Mouse (Mus musculus): ENCODE data around the gene Coq10a. TPM values are rescaled to one million over a fixed set of nuclear protein-coding genes. Genes with fewer than 3 reads are reported as not detected.

Coq10a gene
- polyA plus RNA-seq, 1 experiment, result 61.2 TPM

DNA sequence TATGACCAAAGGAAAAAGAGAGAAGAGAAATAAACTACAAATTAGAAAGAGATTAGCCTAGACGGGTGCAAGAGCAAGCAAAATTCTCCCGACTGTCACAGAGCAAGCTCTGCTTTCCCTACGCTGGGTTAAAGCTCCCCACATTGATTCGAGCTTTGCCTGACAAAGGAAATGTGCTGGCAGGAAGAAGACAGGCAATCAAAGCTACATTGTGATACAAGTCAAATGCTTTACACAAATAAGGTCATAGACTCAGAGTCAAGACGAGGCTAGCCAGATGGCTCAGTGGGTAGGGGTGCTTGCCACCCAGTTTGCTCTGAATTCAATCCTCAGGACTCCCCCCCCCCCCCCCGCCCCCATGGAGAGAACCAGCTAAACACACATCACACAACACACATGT, 1.2 kb upstream of the Coq10a start:
- H3K36me3 ChIP-seq (ENCODE audit: control insufficient read depth, insufficient read depth), result peaks cover 5% of the 10 kb centered on the region
- H3K27me3 ChIP-seq (ENCODE audit: control insufficient read depth, insufficient read depth, insufficient read length), result no peaks in the 10 kb centered on the region
- H3ac ChIP-seq (ENCODE audit: control insufficient read depth, insufficient read length), result no peak overlapping the region
- no peak overlapping the region for H3K4me2 ChIP-seq (ENCODE audit: low read depth)
- H3K79me2 ChIP-seq (ENCODE audit: control insufficient read depth, insufficient read depth), result no peaks in the 10 kb centered on the region
- TF ChIP-seq MYOD1 (IDR thresholded peaks at IDR 0.05; ENCODE audit: control insufficient read depth in 1 of 3, insufficient read length in 2 of 3, low read depth in 2 of 3) (no peak), CEBPB (IDR thresholded peaks at IDR 0.05; ENCODE audit: insufficient read depth, poor library complexity, severe bottlenecking) (no peak), SRF (IDR thresholded peaks at IDR 0.05; ENCODE audit: control insufficient read depth, insufficient read length, low read depth) (no peak), POLR2AphosphoS2 (IDR thresholded peaks at IDR 0.05; ENCODE audit: insufficient read length, low read depth) (no peak), POLR2A (IDR thresholded peaks at IDR 0.05; ENCODE audit: insufficient read length, low read depth) (no peak), MYOG (IDR thresholded peaks at IDR 0.05; ENCODE audit: control insufficient read depth in 1 of 3, insufficient read depth in 1 of 3, insufficient read length in 2 of 3, low read depth in 2 of 3) (no peak), E2F4 (IDR thresholded peaks at IDR 0.05; ENCODE audit: insufficient read depth) (no peak), MAX (IDR thresholded peaks at IDR 0.05; ENCODE audit: low read depth) (no peak)
- no peak overlapping the region for H3K4me3 ChIP-seq

DNA sequence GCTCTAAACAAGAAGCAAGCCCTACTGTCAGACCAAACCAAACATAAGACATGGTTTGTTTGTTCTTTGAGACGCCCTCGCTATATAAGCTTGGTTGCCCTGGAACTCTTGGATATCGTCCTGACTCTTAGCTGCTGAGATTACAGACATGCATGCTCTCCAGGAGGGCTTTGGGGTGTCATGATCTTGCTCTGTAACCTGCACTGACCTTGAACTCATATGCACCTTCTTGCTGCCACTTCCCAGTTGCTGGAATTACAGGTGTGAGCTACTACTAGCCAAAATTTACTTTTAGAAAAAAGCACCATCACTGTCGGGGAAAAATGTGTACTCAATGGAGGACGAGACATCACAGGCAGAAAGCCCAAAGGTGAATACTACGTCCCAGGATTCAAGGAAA, 802 bp upstream of the Coq10a start:
- Histone ChIP-seq H3K79me2 (ENCODE audit: control insufficient read depth, insufficient read depth) (no peaks in the 10 kb centered on the region), H3K4me3 (peak overlapping the region; percentile 58), H3K4me2 (ENCODE audit: low read depth) (peak overlapping the region; percentile 82), H3ac (ENCODE audit: control insufficient read depth, insufficient read length) (peak overlapping the region; percentile 69), H3K27me3 (ENCODE audit: control insufficient read depth, insufficient read depth, insufficient read length) (no peaks in the 10 kb centered on the region), H3K36me3 (ENCODE audit: control insufficient read depth, insufficient read depth) (peaks cover 9% of the 10 kb centered on the region)
- no peak for TF ChIP-seq USF1 (IDR thresholded peaks at IDR 0.05; ENCODE audit: low read depth)
- no peak for TF ChIP-seq REST (IDR thresholded peaks at IDR 0.05; ENCODE audit: insufficient read depth, insufficient read length)
- TF ChIP-seq MYOG (IDR thresholded peaks at IDR 0.05; ENCODE audit: control insufficient read depth in 1 of 3, insufficient read depth in 1 of 3, insufficient read length in 2 of 3, low read depth in 2 of 3), result no peak
- no peak for TF ChIP-seq MAX (IDR thresholded peaks at IDR 0.05; ENCODE audit: low read depth)
- no peak for TF ChIP-seq POLR2AphosphoS2 (IDR thresholded peaks at IDR 0.05; ENCODE audit: insufficient read length, low read depth)
- TF ChIP-seq SRF (IDR thresholded peaks at IDR 0.05; ENCODE audit: control insufficient read depth, insufficient read length, low read depth), result no peak
- no peak for TF ChIP-seq TCF3 (IDR thresholded peaks at IDR 0.05; ENCODE audit: insufficient read length, low read depth)
- TF ChIP-seq MYOD1 (IDR thresholded peaks at IDR 0.05; ENCODE audit: control insufficient read depth in 1 of 3, insufficient read length in 2 of 3, low read depth in 2 of 3), result no peak
- no peak for TF ChIP-seq CEBPB (IDR thresholded peaks at IDR 0.05; ENCODE audit: insufficient read depth, poor library complexity, severe bottlenecking)
- no peak for TF ChIP-seq POLR2A (IDR thresholded peaks at IDR 0.05; ENCODE audit: insufficient read length, low read depth)
- TF ChIP-seq E2F4 (IDR thresholded peaks at IDR 0.05; ENCODE audit: insufficient read depth), result no peak
- no peak for TF ChIP-seq TCF12 (IDR thresholded peaks at IDR 0.05; ENCODE audit: insufficient read depth, poor library complexity, severe bottlenecking)

DNA sequence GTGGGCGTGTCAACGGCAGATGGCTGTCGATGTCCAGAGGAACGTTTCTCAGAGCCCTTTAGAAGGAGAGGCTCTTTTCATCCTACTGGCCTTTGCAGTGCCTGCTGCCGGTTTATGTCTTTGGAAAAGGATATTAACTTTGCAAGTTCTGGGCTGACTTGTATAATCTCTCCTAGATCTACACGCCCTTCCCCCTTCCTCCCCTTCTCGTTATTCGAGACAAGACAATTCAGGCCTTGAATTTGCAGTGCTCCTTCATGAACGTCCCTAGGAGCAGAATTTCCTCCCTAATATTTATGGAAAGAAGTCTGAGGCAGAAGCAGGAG, 384 bp upstream of the Coq10a start:
- peak overlapping the region; percentile 69 for H3ac ChIP-seq (ENCODE audit: control insufficient read depth, insufficient read length)
- H3K27me3 ChIP-seq (ENCODE audit: control insufficient read depth, insufficient read depth, insufficient read length), result no peaks in the 10 kb centered on the region
- peak overlapping the region; percentile 58 for H3K4me3 ChIP-seq
- H3K36me3 ChIP-seq (ENCODE audit: control insufficient read depth, insufficient read depth), result peaks cover 12% of the 10 kb centered on the region
- no peaks in the 10 kb centered on the region for H3K79me2 ChIP-seq (ENCODE audit: control insufficient read depth, insufficient read depth)
- H3K4me2 ChIP-seq (ENCODE audit: low read depth), result peak overlapping the region; percentile 82
- TF ChIP-seq POLR2A (IDR thresholded peaks at IDR 0.05; ENCODE audit: insufficient read length, low read depth) (no peak), TCF12 (IDR thresholded peaks at IDR 0.05; ENCODE audit: insufficient read depth, poor library complexity, severe bottlenecking) (no peak), MYOD1 (IDR thresholded peaks at IDR 0.05; ENCODE audit: control insufficient read depth in 1 of 3, insufficient read length in 2 of 3, low read depth in 2 of 3) (peak in 1 of 3 experiments; percentile 46)

DNA sequence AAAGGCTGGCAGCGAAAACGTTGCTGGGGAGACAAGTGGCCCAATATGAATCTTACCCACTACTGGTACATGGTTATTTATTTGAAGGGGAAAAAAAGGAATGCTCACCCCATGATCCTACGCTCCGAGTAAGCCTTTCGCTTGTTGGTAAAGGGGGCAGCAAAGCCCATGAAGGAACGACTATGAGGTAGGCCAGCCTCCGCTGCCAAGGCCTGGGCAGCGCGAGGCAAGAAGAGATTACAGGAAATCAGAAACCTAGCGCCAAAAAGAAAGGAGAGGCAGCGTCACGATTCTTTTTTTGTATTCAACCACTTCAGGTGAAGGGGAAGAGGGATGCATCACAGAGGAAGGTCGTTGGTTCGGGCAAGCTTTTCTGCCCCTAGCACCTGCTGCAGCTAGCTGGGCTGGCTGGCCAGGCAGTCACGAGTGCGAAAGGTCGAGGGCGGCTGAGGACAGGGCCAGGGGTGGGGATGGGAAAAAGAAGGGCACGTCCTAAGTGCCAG, 847 bp downstream of the Coq10a start:
- no peak for TF ChIP-seq USF1 (IDR thresholded peaks at IDR 0.05; ENCODE audit: low read depth)
- no peak for TF ChIP-seq SRF (IDR thresholded peaks at IDR 0.05; ENCODE audit: control insufficient read depth, insufficient read length, low read depth)
- no peak for TF ChIP-seq TCF3 (IDR thresholded peaks at IDR 0.05; ENCODE audit: insufficient read length, low read depth)
- no peak for TF ChIP-seq POLR2A (IDR thresholded peaks at IDR 0.05; ENCODE audit: insufficient read length, low read depth)
- peak in 2 of 3 experiments; percentile 18 to 61 for TF ChIP-seq MYOG (IDR thresholded peaks at IDR 0.05; ENCODE audit: control insufficient read depth in 1 of 3, insufficient read depth in 1 of 3, insufficient read length in 2 of 3, low read depth in 2 of 3)
- TF ChIP-seq POLR2AphosphoS2 (IDR thresholded peaks at IDR 0.05; ENCODE audit: insufficient read length, low read depth), result no peak
- peak in 2 of 3 experiments; percentile 31 to 72 for TF ChIP-seq MYOD1 (IDR thresholded peaks at IDR 0.05; ENCODE audit: control insufficient read depth in 1 of 3, insufficient read length in 2 of 3, low read depth in 2 of 3)
- no peak for TF ChIP-seq TCF12 (IDR thresholded peaks at IDR 0.05; ENCODE audit: insufficient read depth, poor library complexity, severe bottlenecking)
- no peak for TF ChIP-seq CEBPB (IDR thresholded peaks at IDR 0.05; ENCODE audit: insufficient read depth, poor library complexity, severe bottlenecking)
- no peak for TF ChIP-seq E2F4 (IDR thresholded peaks at IDR 0.05; ENCODE audit: insufficient read depth)
- TF ChIP-seq REST (IDR thresholded peaks at IDR 0.05; ENCODE audit: insufficient read depth, insufficient read length), result no peak
- no peaks in the 10 kb centered on the region for H3K27me3 ChIP-seq (ENCODE audit: control insufficient read depth, insufficient read depth, insufficient read length)
- peak overlapping the region; percentile 91 for H3K4me2 ChIP-seq (ENCODE audit: low read depth)
- no peaks in the 10 kb centered on the region for H3K79me2 ChIP-seq (ENCODE audit: control insufficient read depth, insufficient read depth)
- peaks cover 23% of the 10 kb centered on the region for H3K36me3 ChIP-seq (ENCODE audit: control insufficient read depth, insufficient read depth)
- H3ac ChIP-seq (ENCODE audit: control insufficient read depth, insufficient read length), result peak overlapping the region; percentile 69
- H3K4me3 ChIP-seq, result peak overlapping the region; percentile 58

DNA sequence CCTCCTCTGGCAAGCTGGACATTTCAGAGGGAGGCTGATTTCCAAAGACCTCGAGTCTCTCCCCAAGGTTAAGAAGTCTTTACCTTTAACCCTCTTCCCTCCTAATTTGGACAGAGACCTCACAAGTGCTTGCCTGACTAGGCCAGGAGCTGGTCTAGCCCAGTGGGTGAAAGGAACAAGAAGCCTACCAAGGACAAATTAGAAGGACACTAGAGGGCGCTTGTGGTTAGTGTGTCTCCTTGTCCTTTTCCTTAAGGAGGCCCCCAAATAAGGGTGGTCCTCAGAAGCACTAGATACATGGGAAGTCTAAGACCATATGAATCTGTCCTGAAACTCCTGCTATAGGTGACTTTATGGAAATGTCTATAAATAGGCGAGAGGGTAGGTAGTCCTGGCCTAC, 6.2 kb downstream of the Coq10a start:
- Histone ChIP-seq H3K27me3 (ENCODE audit: control insufficient read depth, insufficient read depth, insufficient read length) (no peaks in the 10 kb centered on the region), H3K4me3 (no peak overlapping the region), H3ac (ENCODE audit: control insufficient read depth, insufficient read length) (no peak overlapping the region), H3K36me3 (ENCODE audit: control insufficient read depth, insufficient read depth) (peaks cover 74% of the 10 kb centered on the region), H3K79me2 (ENCODE audit: control insufficient read depth, insufficient read depth) (no peaks in the 10 kb centered on the region), H3K4me2 (ENCODE audit: low read depth) (no peak overlapping the region)
- TF ChIP-seq TCF3 (IDR thresholded peaks at IDR 0.05; ENCODE audit: insufficient read length, low read depth), result no peak
- no peak for TF ChIP-seq MYOG (IDR thresholded peaks at IDR 0.05; ENCODE audit: control insufficient read depth in 1 of 3, insufficient read depth in 1 of 3, insufficient read length in 2 of 3, low read depth in 2 of 3)
- no peak for TF ChIP-seq TCF12 (IDR thresholded peaks at IDR 0.05; ENCODE audit: insufficient read depth, poor library complexity, severe bottlenecking)
- no peak for TF ChIP-seq POLR2A (IDR thresholded peaks at IDR 0.05; ENCODE audit: insufficient read length, low read depth)
- no peak for TF ChIP-seq USF1 (IDR thresholded peaks at IDR 0.05; ENCODE audit: low read depth)
- no peak for TF ChIP-seq MAX (IDR thresholded peaks at IDR 0.05; ENCODE audit: low read depth)
- no peak for TF ChIP-seq POLR2AphosphoS2 (IDR thresholded peaks at IDR 0.05; ENCODE audit: insufficient read length, low read depth)
- no peak for TF ChIP-seq REST (IDR thresholded peaks at IDR 0.05; ENCODE audit: insufficient read depth, insufficient read length)
- no peak for TF ChIP-seq MYOD1 (IDR thresholded peaks at IDR 0.05; ENCODE audit: control insufficient read depth in 1 of 3, insufficient read length in 2 of 3, low read depth in 2 of 3)
- TF ChIP-seq CEBPB (IDR thresholded peaks at IDR 0.05; ENCODE audit: insufficient read depth, poor library complexity, severe bottlenecking), result no peak
- TF ChIP-seq SRF (IDR thresholded peaks at IDR 0.05; ENCODE audit: control insufficient read depth, insufficient read length, low read depth), result no peak
- TF ChIP-seq E2F4 (IDR thresholded peaks at IDR 0.05; ENCODE audit: insufficient read depth), result no peak
